Mouse (Mus musculus) macrophage (primary cell): ENCODE results near the gene Grap. TPM values are rescaled to one million over a fixed set of nuclear protein-coding genes. Genes with fewer than 3 reads are reported as not detected.

ENCODE experiments used
- H3K27ac ChIP-seq: fragments of 350-480 bp; formaldehyde crosslinking; 2 replicates; pipeline ENCODE4 v1.9.0; 2021
- H3K36me3 ChIP-seq: fragments of 350-480 bp; formaldehyde crosslinking; 2 replicates; pipeline ENCODE4 v1.9.0; 2021; ENCODE audit errors: inconsistent target
- H3K4me3 ChIP-seq: fragments of 350-480 bp; formaldehyde crosslinking; 2 replicates; pipeline ENCODE4 v1.9.0; 2021; ENCODE audit errors: inconsistent target
- H3K79me2 ChIP-seq: fragments of 350-480 bp; formaldehyde crosslinking; 2 replicates; pipeline ENCODE4 v1.9.0; 2021; ENCODE audit errors: inconsistent target
- WGBS: methylation state at CpG from one replicate; pipeline ENCODE4 v1.1.7; 2026; ENCODE audit warnings: inconsistent platforms; ENCODE audit not compliant: missing documents; 5-methylcytosine and 5-hydroxymethylcytosine counted together
- polyA plus RNA-seq: library from polyadenylated mRNA; stranded (reverse); fragments of 250-400 nt; gene quantifications from 3 replicates; pipeline ENCODE4 v1.2.4, GENCODE M21; 2018; ENCODE audit warnings: inconsistent platforms

Grap gene
- polyA plus RNA-seq, 1 experiment from 2014 or later, result 3.2 TPM

DNA sequence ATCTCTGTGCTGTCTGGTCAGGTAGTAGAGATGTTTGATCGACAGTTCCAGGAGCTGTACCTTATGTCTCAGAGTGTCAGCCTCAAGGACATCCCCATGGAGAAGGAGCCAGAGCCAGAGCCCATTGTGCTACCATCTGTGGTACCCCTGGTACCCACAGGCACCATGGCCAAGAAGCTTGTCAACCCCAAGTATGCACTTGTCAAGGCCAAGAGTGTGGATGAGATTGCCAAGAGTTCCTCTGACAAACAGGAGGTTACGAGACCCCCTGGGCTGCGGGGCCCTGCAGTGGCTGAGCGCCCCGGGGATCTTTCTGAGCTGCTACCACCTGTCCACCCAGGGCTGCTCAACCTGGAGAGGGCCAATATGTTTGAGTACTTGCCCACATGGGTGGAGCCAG lies 49.4 kb downstream of the Grap start:
- Histone ChIP-seq H3K4me3 (no peak overlapping the region), H3K79me2 (no peaks in the 10 kb centered on the region), H3K27ac (no peak overlapping the region), H3K36me3 (no peaks in the 10 kb centered on the region)
- 100% methylated on average over 5 of the region's 5 CpGs for WGBS

DNA sequence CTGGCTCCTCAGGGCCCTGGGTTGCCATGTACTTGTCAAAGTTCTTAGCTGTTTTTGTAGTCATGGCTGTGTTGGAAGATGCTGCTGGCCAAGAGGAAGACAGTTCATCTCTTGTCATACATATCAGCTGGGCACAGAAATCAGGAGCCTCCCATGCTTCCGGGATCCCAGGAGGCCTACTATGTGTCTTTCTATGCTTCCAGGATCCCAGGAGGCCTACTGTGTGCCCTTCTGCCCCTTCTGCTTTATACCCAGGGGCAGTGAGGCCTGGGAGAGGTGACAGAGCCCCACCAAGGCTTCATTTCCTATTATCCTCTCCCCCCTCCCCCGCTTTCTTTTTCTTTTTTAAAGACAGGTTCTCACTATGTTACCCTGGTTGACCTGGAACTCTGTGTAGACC lies 52.5 kb downstream of the Grap start:
- Histone ChIP-seq H3K36me3 (no peaks in the 10 kb centered on the region), H3K79me2 (no peaks in the 10 kb centered on the region), H3K4me3 (no peak overlapping the region), H3K27ac (no peak overlapping the region)
- 78% methylated on average over 2 of the region's 2 CpGs for WGBS

DNA sequence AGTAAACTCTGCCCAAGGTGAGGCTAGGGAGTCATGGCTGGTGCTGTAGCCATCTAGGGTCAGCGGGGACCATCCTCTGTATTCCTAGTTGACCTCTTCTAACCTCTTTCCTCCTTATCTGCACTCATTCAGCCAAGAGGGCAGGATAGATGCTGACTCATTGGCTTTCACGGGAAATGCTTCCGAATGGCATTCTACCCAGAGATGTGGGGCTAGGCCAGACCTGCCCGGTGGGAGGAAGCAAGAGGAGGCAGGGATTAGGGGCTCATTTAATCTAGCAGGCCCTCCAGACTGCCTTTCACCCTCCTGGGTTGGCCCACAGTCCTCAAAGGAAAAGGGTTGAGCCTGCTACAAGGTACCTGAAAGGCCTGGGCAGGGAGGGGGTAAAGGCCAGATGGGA lies 53.2 kb downstream of the Grap start:
- no peak overlapping the region for H3K4me3 ChIP-seq
- no peaks in the 10 kb centered on the region for H3K79me2 ChIP-seq
- H3K27ac ChIP-seq, result no peak overlapping the region
- 89% methylated on average over 4 of the region's 4 CpGs for WGBS
- H3K36me3 ChIP-seq, result no peaks in the 10 kb centered on the region

- H3K27ac ChIP-seq, result no peak overlapping the region
- WGBS, result 37% methylated on average over 3 of the region's 3 CpGs
- no peak overlapping the region for H3K4me3 ChIP-seq
- H3K79me2 ChIP-seq, result no peaks in the 10 kb centered on the region
- H3K36me3 ChIP-seq, result no peaks in the 10 kb centered on the region
These were observed 55.9 kb downstream of the Grap start for GRCm38 (mm10) chr11:61708928-61709327.

- WGBS, result 85% methylated on average over 15 of the region's 15 CpGs
- no peak overlapping the region for H3K4me3 ChIP-seq
- H3K27ac ChIP-seq, result no peak overlapping the region
- no peaks in the 10 kb centered on the region for H3K79me2 ChIP-seq
- H3K36me3 ChIP-seq, result no peaks in the 10 kb centered on the region
These were observed 60.2 kb downstream of the Grap start for GRCm38 (mm10) chr11:61713157-61713855.

GRCm38 (mm10) chr11:61714346-61715117 lies 61.5 kb downstream of the Grap start:
- Histone ChIP-seq H3K36me3 (no peaks in the 10 kb centered on the region), H3K27ac (no peak overlapping the region), H3K79me2 (no peaks in the 10 kb centered on the region), H3K4me3 (no peak overlapping the region)
- 55% methylated on average over 11 of the region's 11 CpGs for WGBS

DNA sequence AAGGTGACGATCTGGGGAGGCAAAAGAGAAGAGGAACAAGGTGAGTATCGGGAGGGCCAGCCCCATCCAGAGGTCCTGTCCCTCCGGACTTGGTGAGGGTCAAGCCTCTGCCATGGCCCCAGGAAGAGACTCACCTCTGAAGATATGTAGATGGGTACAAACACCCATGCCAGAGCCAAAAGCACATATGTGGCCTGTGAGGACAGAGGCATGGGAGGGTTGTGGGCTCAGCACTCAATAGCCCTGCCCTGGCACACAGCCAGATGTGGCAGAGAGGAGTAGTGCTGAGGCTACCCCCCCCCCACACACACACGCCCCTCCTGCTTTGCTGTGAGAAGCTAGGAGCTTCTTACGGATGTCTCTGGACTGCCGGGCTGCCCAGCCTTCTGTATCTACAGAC lies 62.1 kb downstream of the Grap start:
- no peak overlapping the region for H3K27ac ChIP-seq

GRCm38 (mm10) chr11:61717990-61718389 lies 64.9 kb downstream of the Grap start:
- WGBS, result 89% methylated on average over 5 of the region's 5 CpGs

More for the DNA sequence above, 62.1 kb downstream of the Grap start:
- no peaks in the 10 kb centered on the region for H3K79me2 ChIP-seq
- H3K4me3 ChIP-seq, result no peak overlapping the region
- no peaks in the 10 kb centered on the region for H3K36me3 ChIP-seq
- 73% methylated on average over 5 of the region's 6 CpGs for WGBS

DNA sequence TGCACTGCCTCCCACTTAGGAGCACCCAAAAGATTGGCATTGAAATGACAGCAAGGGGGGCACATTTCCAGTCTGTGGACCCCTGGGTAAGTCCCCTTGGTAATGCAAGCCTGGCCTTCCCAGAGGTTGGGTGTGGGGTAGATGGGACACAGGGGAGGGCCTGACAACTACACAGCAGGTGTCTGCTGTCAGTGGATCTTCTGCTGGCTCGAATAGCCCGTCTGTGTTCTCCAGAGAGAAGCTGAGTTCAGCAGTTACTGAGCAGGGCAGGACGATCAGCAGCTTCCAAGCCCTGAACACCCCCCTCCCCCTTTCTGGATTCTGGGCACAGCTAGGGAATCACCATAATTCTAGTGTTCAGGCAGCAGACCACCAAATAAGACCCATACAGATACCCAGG lies 66.3 kb downstream of the Grap start:
- H3K4me3 ChIP-seq, result no peak overlapping the region
- no peak overlapping the region for H3K27ac ChIP-seq
- no peaks in the 10 kb centered on the region for H3K79me2 ChIP-seq
- H3K36me3 ChIP-seq, result no peaks in the 10 kb centered on the region
- 96% methylated on average over 3 of the region's 3 CpGs for WGBS

More at GRCm38 (mm10) chr11:61717990-61718389, 64.9 kb downstream of the Grap start:
- no peaks in the 10 kb centered on the region for H3K79me2 ChIP-seq
- no peak overlapping the region for H3K27ac ChIP-seq
- no peak overlapping the region for H3K4me3 ChIP-seq
- no peaks in the 10 kb centered on the region for H3K36me3 ChIP-seq

DNA sequence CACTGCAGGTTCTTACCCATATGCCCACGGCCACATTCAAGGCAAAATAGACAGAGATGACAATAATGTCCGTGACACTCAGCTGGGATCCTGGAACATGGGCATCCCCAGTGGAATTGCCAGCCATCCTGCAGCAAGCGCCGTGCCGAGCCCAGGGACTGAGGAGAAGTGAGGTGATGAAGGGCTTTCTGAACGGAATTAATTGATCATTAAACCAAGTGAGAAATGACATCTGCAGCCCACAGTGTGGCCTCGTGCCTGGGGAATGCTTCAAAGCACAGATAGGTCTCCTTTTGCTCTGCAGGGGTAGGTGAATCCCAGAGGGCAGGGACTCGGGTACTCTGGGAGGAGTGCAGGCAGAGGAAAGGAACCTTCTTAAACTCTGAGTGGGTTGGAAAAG lies 66.8 kb downstream of the Grap start:
- no peaks in the 10 kb centered on the region for H3K79me2 ChIP-seq
- WGBS, result 93% methylated on average over 8 of the region's 8 CpGs
- H3K27ac ChIP-seq, result no peak overlapping the region
- no peaks in the 10 kb centered on the region for H3K36me3 ChIP-seq
- no peak overlapping the region for H3K4me3 ChIP-seq

- WGBS, result 100% methylated on average over 3 of the region's 3 CpGs
- H3K36me3 ChIP-seq, result no peaks in the 10 kb centered on the region
- no peak within 1 kb of the TSS for H3K27ac ChIP-seq
- no peak within 1 kb of the TSS for H3K4me3 ChIP-seq
- no peaks in the 10 kb centered on the region for H3K79me2 ChIP-seq
These were observed 67.6 kb downstream of the Grap start, which contains the start of gene Slc5a10 for GRCm38 (mm10) chr11:61720636-61721035. Slc5a10 (minus strand) TSS chr11:61720826.

GRCm38 (mm10) chr11:61722077-61722476 lies 69.0 kb downstream of the Grap start:
- H3K79me2 ChIP-seq, result no peaks in the 10 kb centered on the region
- H3K36me3 ChIP-seq, result no peaks in the 10 kb centered on the region
- no peak overlapping the region for H3K4me3 ChIP-seq
- WGBS, result 96% methylated on average over 5 of the region's 5 CpGs
- no peak overlapping the region for H3K27ac ChIP-seq
